Comparison of ENCODE assay signal across 27 mouse cellular contexts in the genomic region with DNA sequence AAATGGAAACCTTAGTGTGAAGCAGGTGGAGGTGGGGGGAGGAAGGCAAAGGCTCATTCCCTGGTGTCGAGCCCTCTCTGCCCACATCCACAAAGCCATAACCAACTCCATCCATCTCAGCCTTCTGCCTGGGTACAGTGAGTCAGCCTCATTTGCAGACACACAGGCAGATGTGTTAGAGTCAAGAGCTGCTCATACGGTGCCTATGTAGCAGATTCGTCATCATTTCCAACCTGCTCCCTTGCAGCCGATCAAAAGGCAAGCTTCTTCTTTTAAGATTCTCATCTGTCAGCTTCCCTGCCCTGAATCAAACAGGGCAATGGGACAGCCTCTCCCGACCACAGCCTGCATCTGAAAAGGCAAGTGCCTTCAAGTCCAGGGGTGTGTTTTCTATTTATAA.
DNase-seq lines count a peak whose midpoint lies in the region; ATAC-seq and TF ChIP-seq lines count a peak whose summit lies in the region.
"Had no signal": no experiment of that assay in that cellular context is flagged by ENCODE, and none has a peak within 500 bp of the region (broad histone marks: within the 10 kb centered on the region; RNA-seq: fewer than 3 reads in every experiment).

No protein-coding gene starts in this region.

- H3K27ac ChIP-seq in midbrain, embryonic 15.5 days = peak overlapping the region; percentile 23
- no peak overlapping the region for H3K27ac ChIP-seq in midbrain, postnatal 0 days (ENCODE audit: low read depth, low read length)
- 0 out of 2 replicates have a peak overlapping the region, but pooled peaks have one; percentile 4 for H3K27ac ChIP-seq in stomach, embryonic 16.5 days (ENCODE audit: low read length)
- no peak overlapping the region for H3K27ac ChIP-seq in stomach, postnatal 0 days (replicated peaks)
- no peak overlapping the region for H3K27ac ChIP-seq in heart, embryonic 11.5 days (ENCODE audit: low read depth, low read length)
- H3K27ac ChIP-seq: heart, embryonic 10.5 days; hindbrain, embryonic 14.5 days; liver, embryonic 12.5 days; stomach, embryonic 15.5 days had no signal

- ATAC-seq in midbrain, embryonic 15.5 days (replicated peaks) = 0 out of 2 replicates have a peak, but pooled peaks have one; percentile 24
- ATAC-seq in midbrain, postnatal 0 days (ENCODE audit: low FRiP score) = no peak
- no peak for ATAC-seq in stomach, embryonic 16.5 days (ENCODE audit: insufficient read depth, low FRiP score)
- no peak for ATAC-seq in stomach, postnatal 0 days (ENCODE audit: low FRiP score, low TSS enrichment)
- ATAC-seq in heart, embryonic 11.5 days (replicated peaks; ENCODE audit: insufficient number of reproducible peaks, low FRiP score, low TSS enrichment) = no peak
- ATAC-seq: forebrain, postnatal 0 days; intestine, postnatal 0 days; liver, embryonic 12.5 days; liver, postnatal 0 days; Patski had no signal

- H3K27me3 ChIP-seq in midbrain, embryonic 15.5 days (replicated peaks) = no peaks in the 10 kb centered on the region
- no peaks in the 10 kb centered on the region for H3K27me3 ChIP-seq in midbrain, postnatal 0 days (ENCODE audit: insufficient read depth, low read length)
- no peaks in the 10 kb centered on the region for H3K27me3 ChIP-seq in stomach, embryonic 16.5 days (ENCODE audit: control insufficient read depth, insufficient read depth, low read length)
- no peaks in the 10 kb centered on the region for H3K27me3 ChIP-seq in stomach, postnatal 0 days (ENCODE audit: control insufficient read depth, insufficient read depth, low read length)
- H3K27me3 ChIP-seq in heart, embryonic 11.5 days (ENCODE audit: control insufficient read depth, insufficient read depth, low read length) = no peaks in the 10 kb centered on the region
- H3K27me3 ChIP-seq: liver, embryonic 12.5 days; stomach, embryonic 15.5 days had no signal

- H3K36me3 ChIP-seq in midbrain, embryonic 15.5 days (replicated peaks) = no peaks in the 10 kb centered on the region
- no peaks in the 10 kb centered on the region for H3K36me3 ChIP-seq in midbrain, postnatal 0 days (ENCODE audit: insufficient read depth, low read length)
- no peaks in the 10 kb centered on the region for H3K36me3 ChIP-seq in stomach, embryonic 16.5 days (ENCODE audit: control insufficient read depth, insufficient read depth, low read length)
- H3K36me3 ChIP-seq in stomach, postnatal 0 days (ENCODE audit: control insufficient read depth, insufficient read depth, low read length) = no peaks in the 10 kb centered on the region
- no peaks in the 10 kb centered on the region for H3K36me3 ChIP-seq in heart, embryonic 11.5 days (ENCODE audit: control insufficient read depth, insufficient read depth, low read length)
- H3K36me3 ChIP-seq: heart, embryonic 10.5 days; liver, embryonic 12.5 days; stomach, embryonic 15.5 days had no signal

- H3K4me1 ChIP-seq in midbrain, embryonic 15.5 days = peaks cover 33% of the 10 kb centered on the region
- no peaks in the 10 kb centered on the region for H3K4me1 ChIP-seq in midbrain, postnatal 0 days (ENCODE audit: insufficient read depth, low read length)
- H3K4me1 ChIP-seq in stomach, embryonic 16.5 days (ENCODE audit: control insufficient read depth, insufficient read depth, low read length) = no peaks in the 10 kb centered on the region
- no peaks in the 10 kb centered on the region for H3K4me1 ChIP-seq in stomach, postnatal 0 days (replicated peaks; ENCODE audit: control insufficient read depth, insufficient read depth)
- H3K4me1 ChIP-seq in heart, embryonic 11.5 days (ENCODE audit: control insufficient read depth, insufficient read depth, low read length) = no peaks in the 10 kb centered on the region
- H3K4me1 ChIP-seq: heart, embryonic 10.5 days; liver, embryonic 12.5 days; stomach, embryonic 15.5 days had no signal

- no peaks in the 10 kb centered on the region for H3K9me3 ChIP-seq in midbrain, embryonic 15.5 days
- no peaks in the 10 kb centered on the region for H3K9me3 ChIP-seq in midbrain, postnatal 0 days (ENCODE audit: low read length)
- H3K9me3 ChIP-seq in stomach, embryonic 16.5 days (replicated peaks; ENCODE audit: control insufficient read depth, low read length) = no peaks in the 10 kb centered on the region
- no peaks in the 10 kb centered on the region for H3K9me3 ChIP-seq in stomach, postnatal 0 days (ENCODE audit: control insufficient read depth, low read length)
- no peaks in the 10 kb centered on the region for H3K9me3 ChIP-seq in heart, embryonic 11.5 days (replicated peaks; ENCODE audit: control insufficient read depth, low read length)
- H3K9me3 ChIP-seq: heart, embryonic 10.5 days; stomach, embryonic 15.5 days had no signal

- no peak for TF ChIP-seq CTCF in midbrain, postnatal 0 days (IDR thresholded peaks at IDR 0.05)
- TF ChIP-seq CTCF in stomach, postnatal 0 days (IDR thresholded peaks at IDR 0.05; ENCODE audit: low read depth) = no peak

- H3K4me2 ChIP-seq in midbrain, embryonic 15.5 days = no peak overlapping the region
- H3K4me2 ChIP-seq in midbrain, postnatal 0 days (ENCODE audit: low read depth, low read length, poor library complexity, severe bottlenecking) = no peak overlapping the region
- no peak overlapping the region for H3K4me2 ChIP-seq in stomach, embryonic 16.5 days (ENCODE audit: low read depth, low read length)
- H3K4me2 ChIP-seq in stomach, postnatal 0 days (replicated peaks; ENCODE audit: low read depth) = no peak overlapping the region
- no peak overlapping the region for H3K4me2 ChIP-seq in heart, embryonic 11.5 days
- H3K4me2 ChIP-seq: hindbrain, embryonic 14.5 days; liver, embryonic 12.5 days; stomach, embryonic 15.5 days had no signal

- H3K4me3 ChIP-seq in midbrain, embryonic 15.5 days = no peak overlapping the region
- no peak overlapping the region for H3K4me3 ChIP-seq in midbrain, postnatal 0 days (ENCODE audit: low read depth, low read length)
- no peak overlapping the region for H3K4me3 ChIP-seq in stomach, embryonic 16.5 days (replicated peaks; ENCODE audit: low read length)
- H3K4me3 ChIP-seq in stomach, postnatal 0 days (ENCODE audit: low read depth, low read length) = no peak overlapping the region
- H3K4me3 ChIP-seq in heart, embryonic 11.5 days (ENCODE audit: low read depth, low read length) = no peak overlapping the region
- H3K4me3 ChIP-seq: erythroblast, embryonic 14.5 days; heart, embryonic 10.5 days; liver, embryonic 12.5 days; stomach, embryonic 15.5 days had no signal

- DNase-seq in heart, adult 11 months = peak; percentile 55
- no peak for DNase-seq in heart, postnatal 4 days
- no peak for DNase-seq in midbrain, postnatal 0 days (ENCODE audit: low spot score)
- DNase-seq in stomach, postnatal 0 days (ENCODE audit: low spot score) = no peak
- DNase-seq in telencephalon, adult 2 months (ENCODE audit: low read depth, low spot score) = peak; percentile 39
- DNase-seq: adrenal gland, postnatal 25 days; cerebellum, adult 2 months; cerebellum, postnatal 14 days; forebrain, postnatal 0 days; gastrocnemius, postnatal 14 days; kidney, adult 9 months; kidney, postnatal 10 days; layer of hippocampus, adult 9-11 months; liver, postnatal 0 days; lung, postnatal 36 days; thymus, adult 2 months; thymus, postnatal 4 days had no signal

- no peak overlapping the region for H3K9ac ChIP-seq in midbrain, embryonic 15.5 days
- no peak overlapping the region for H3K9ac ChIP-seq in midbrain, postnatal 0 days (replicated peaks; ENCODE audit: low read length, poor library complexity, severe bottlenecking)
- no peak overlapping the region for H3K9ac ChIP-seq in stomach, embryonic 16.5 days (ENCODE audit: low read length)
- no peak overlapping the region for H3K9ac ChIP-seq in stomach, postnatal 0 days (ENCODE audit: low read length)
- no peak overlapping the region for H3K9ac ChIP-seq in heart, embryonic 11.5 days (ENCODE audit: low read depth, low read length)
- H3K9ac ChIP-seq: forebrain, postnatal 0 days; hindbrain, embryonic 14.5 days; liver, embryonic 12.5 days; liver, postnatal 0 days; stomach, embryonic 15.5 days had no signal

- 60% methylated on average over 5 of the region's 5 CpGs for WGBS in midbrain, embryonic 15.5 days
- WGBS in midbrain, postnatal 0 days = 48% methylated on average over 5 of the region's 5 CpGs
- WGBS in stomach, embryonic 16.5 days = 64% methylated on average over 5 of the region's 5 CpGs
- WGBS in stomach, postnatal 0 days = 66% methylated on average over 5 of the region's 5 CpGs
- 75% methylated on average over 5 of the region's 5 CpGs for WGBS in heart, embryonic 11.5 days (ENCODE audit: insufficient replicate concordance)

- no peak for TF ChIP-seq EP300 in stomach, postnatal 0 days (optimal IDR thresholded peaks at IDR 0.05)

Comparison
In these comparisons a context has a peak if more than half of its experiments do, and no peak if none do; other contexts are left out.
1. DNase-seq: peak in heart, adult 11 months (single experiment) and telencephalon, adult 2 months (single experiment); none in heart, postnatal 4 days (single experiment), midbrain, postnatal 0 days (single experiment) and stomach, postnatal 0 days (single experiment).
2. H3K27ac ChIP-seq: peak in midbrain, embryonic 15.5 days (single experiment) and stomach, embryonic 16.5 days (single experiment); none in midbrain, postnatal 0 days (single experiment), stomach, postnatal 0 days (single experiment) and heart, embryonic 11.5 days (single experiment).